7 mouse cellular contexts compared by ENCODE assay signal in genomic region chr8:11005460-11006275, GRCm38 (mm10). TPM values are rescaled to one million over a fixed set of nuclear protein-coding genes. Genes with fewer than 3 reads are reported as not detected.
DNase-seq lines count a peak whose midpoint lies in the region; ATAC-seq and TF ChIP-seq lines count a peak whose summit lies in the region.

No protein-coding gene starts in this region.

- H3K27me3 ChIP-seq in lung, embryonic 14.5 days (ENCODE audit: insufficient read depth, low read length) = no peaks in the 10 kb centered on the region
- H3K27me3 ChIP-seq in lung, postnatal 0 days (replicated peaks; ENCODE audit: insufficient read depth, low read length) = no peaks in the 10 kb centered on the region

- H3K4me2 ChIP-seq in lung, embryonic 14.5 days = peak overlapping the region; percentile 93
- H3K4me2 ChIP-seq in lung, postnatal 0 days (replicated peaks; ENCODE audit: low read depth, low read length) = peak overlapping the region; percentile 89

- no peak for TF ChIP-seq EP300 in lung, postnatal 0 days (IDR thresholded peaks at IDR 0.05)

- H3K4me3 ChIP-seq in lung, embryonic 14.5 days (ENCODE audit: low read depth, low read length) = peak overlapping the region; percentile 74
- H3K4me3 ChIP-seq in lung, postnatal 0 days (ENCODE audit: low read depth, low read length) = peak overlapping the region; percentile 79

- H3K9me3 ChIP-seq in lung, embryonic 14.5 days (ENCODE audit: low read depth, low read length) = no peaks in the 10 kb centered on the region
- no peaks in the 10 kb centered on the region for H3K9me3 ChIP-seq in lung, postnatal 0 days (ENCODE audit: low read length)

- H3K4me1 ChIP-seq in lung, embryonic 14.5 days (ENCODE audit: insufficient read depth) = peaks cover 48% of the 10 kb centered on the region
- peaks cover 22% of the 10 kb centered on the region; the same call in 1 of the 2 replicates for H3K4me1 ChIP-seq in lung, postnatal 0 days (ENCODE audit: insufficient read depth, low read depth, low read length)

- peaks cover 19% of the 10 kb centered on the region for H3K36me3 ChIP-seq in lung, embryonic 14.5 days (ENCODE audit: insufficient read depth)
- H3K36me3 ChIP-seq in lung, postnatal 0 days (ENCODE audit: insufficient read depth, low read length) = no peaks in the 10 kb centered on the region

- no peak for ATAC-seq in lung, embryonic 14.5 days (ENCODE audit: insufficient read depth)
- ATAC-seq in lung, postnatal 0 days = no peak

- peak overlapping the region; percentile 90; the same call in 1 of the 2 replicates for H3K9ac ChIP-seq in lung, embryonic 14.5 days
- H3K9ac ChIP-seq in lung, postnatal 0 days (replicated peaks; ENCODE audit: low read depth) = peak overlapping the region; percentile 23; the same call in 1 of the 2 replicates

- DNase-seq in lung, embryonic 14.5 days = no peak
- DNase-seq in lung, postnatal 36 days = no peak
- peak; percentile 45 for DNase-seq in cerebellum, adult 8-10 months
- peak; percentile 37 for DNase-seq in heart, postnatal 4 days
- no peak for DNase-seq in lung, postnatal 0 days (ENCODE audit: low spot score)
- no peak for DNase-seq in right cerebral cortex, postnatal 36 days (ENCODE audit: low spot score in 2 of 2)
- no peak for DNase-seq in gastrocnemius, postnatal 10 days

- 89% methylated on average over 26 of the region's 26 CpGs for WGBS in lung, embryonic 14.5 days
- 89% methylated on average over 26 of the region's 26 CpGs for WGBS in lung, postnatal 0 days

- no peak for TF ChIP-seq CTCF in lung, embryonic 14.5 days (IDR thresholded peaks at IDR 0.05; ENCODE audit: low read depth)
- TF ChIP-seq CTCF in lung, postnatal 0 days (IDR thresholded peaks at IDR 0.05) = peak; percentile 13; the same call in 1 of the 2 replicates

- H3K27ac ChIP-seq in lung, embryonic 14.5 days (ENCODE audit: low read depth) = no peak overlapping the region
- no peak overlapping the region for H3K27ac ChIP-seq in lung, postnatal 0 days (ENCODE audit: low read length)

RNA-seq across cellular contexts. Expression of gene Irs2, which starts 2.6 kb away (rescaled TPM):
- polyA plus RNA-seq in lung, embryonic 14.5 days (2014; fragmentation: Nextera tagmentation; extraction: Ambion mirVana) = 5.7 TPM in 2 replicates
- total RNA-seq in heart, postnatal 4 days (2021) = 10 to 100 TPM; 39.5 to 47.6 TPM
- 6.9 and 7.2 TPM in 2 replicates for polyA plus RNA-seq in lung, postnatal 0 days (2015; fragmentation: Nextera tagmentation; extraction: Ambion mirVana)
- total RNA-seq in gastrocnemius, postnatal 10 days (2021) = 10 to 100 TPM; 10.1 to 10.4 TPM

Comparison
In these comparisons a context has a peak if more than half of its experiments do, and no peak if none do; other contexts are left out.
1. DNase-seq: peak in cerebellum, adult 8-10 months (single experiment) and heart, postnatal 4 days (single experiment); none in lung, embryonic 14.5 days (single experiment), lung, postnatal 36 days (single experiment), lung, postnatal 0 days (single experiment), right cerebral cortex, postnatal 36 days (0 of 2) and gastrocnemius, postnatal 10 days (single experiment).